Mouse (Mus musculus) heart, adult 2 months (tissue): ENCODE measurements at regions not wholly inside any gene's neighbourhood (a gene's known extent, or its start where the extent isn't known, plus 50 kb on each side); places are given as distances from the start of the nearest gene placed in this dataset.
A peak's percentile ranks its signal among the peaks of the same experiment; 100 is the strongest.

Source experiments
- DNase-seq, 2 experiments: peaks; one replicate each; pipeline ENCODE4 v3.0.0; 2021
- H3K27ac ChIP-seq: fragments of 200-600 bp; 2 replicates; pipeline ENCODE4 v1.8.1; 2022
- H3K27me3 ChIP-seq: fragments of 200-500 bp; 2 replicates; pipeline ENCODE4 v1.6.1; 2012; ENCODE audit warnings: mild to moderate bottlenecking, low read length, inconsistent platforms, mixed read lengths; ENCODE audit not compliant: control insufficient read depth, insufficient read depth
- H3K36me3 ChIP-seq: fragments of 200-500 bp; 2 replicates; pipeline ENCODE4 v1.6.1; 2012; ENCODE audit warnings: low read length, inconsistent platforms; ENCODE audit not compliant: control insufficient read depth, insufficient read depth
- H3K4me1 ChIP-seq: fragments of 200-500 bp; 2 replicates; pipeline ENCODE4 v1.6.1; 2011; ENCODE audit warnings: low read length; ENCODE audit not compliant: control insufficient read depth, insufficient read depth
- H3K4me3 ChIP-seq: fragments of 200-600 bp; 2 replicates; pipeline ENCODE4 v1.8.1; 2022
- H3K79me2 ChIP-seq: fragments of 200-500 bp; replicated peaks from 2 replicates; pipeline ENCODE4 v1.6.1; 2012; ENCODE audit warnings: mild to moderate bottlenecking, inconsistent platforms, low read length, moderate library complexity, mixed read lengths; ENCODE audit not compliant: control insufficient read depth, insufficient read depth
- H3K9ac ChIP-seq: fragments of 200-500 bp; 2 replicates; pipeline ENCODE4 v1.6.1; 2012; ENCODE audit warnings: low read depth, mild to moderate bottlenecking, control low read depth, inconsistent platforms, low read length, mixed read lengths
- CTCF ChIP-seq: fragments of 200-600 bp; IDR thresholded peaks from 2 replicates; pipeline ENCODE4 v1.8.1; 2022; ENCODE audit warnings: antibody characterized with exemption, mild to moderate bottlenecking, moderate library complexity
- EP300 ChIP-seq: fragments of 200-500 bp; IDR thresholded peaks from 2 replicates; pipeline ENCODE4 v1.6.1; 2011; ENCODE audit warnings: low read depth, low read length, control low read depth; ENCODE audit not compliant: insufficient read depth
- POLR2A ChIP-seq: fragments of 200-500 bp; IDR thresholded peaks from 2 replicates; pipeline ENCODE4 v1.6.1; 2011; ENCODE audit warnings: mild to moderate bottlenecking, low read depth, low read length, control low read depth; ENCODE audit not compliant: insufficient read depth
- WGBS: fragments of 180-500 bp; shearing (Covaris S2); methylation state at CpG from one replicate; pipeline ENCODE4 v1.1.7; 2018; 5-methylcytosine and 5-hydroxymethylcytosine counted together
- intact Hi-C: fragments of 180-260 bp; cut with DNase I; formaldehyde crosslinking; loops from one replicate; pipeline ENCODE4 v1.15.1; 2025

GRCm38 (mm10) chr12:86818201-86818600, 66.4 kb downstream of the Irf2bpl start:
- Histone ChIP-seq H3K27ac (peak overlapping the region; percentile 86), H3K4me1 (peaks cover 21% of the 10 kb centered on the region), H3K9ac (no peak overlapping the region), H3K36me3 (no peaks in the 10 kb centered on the region; the same call in 1 of the 2 replicates), H3K27me3 (no peaks in the 10 kb centered on the region), H3K4me3 (no peak overlapping the region), H3K79me2 (no peaks in the 10 kb centered on the region)
- TF ChIP-seq POLR2A = no peak
- no peak for DNase-seq
- intact Hi-C loops = no loop called here
- WGBS = 24% methylated on average over 2 of the region's 2 CpGs

GRCm38 (mm10) chr12:86816702-86817610, 67.6 kb downstream of the Irf2bpl start:
- no peaks in the 10 kb centered on the region for H3K79me2 ChIP-seq
- H3K27me3 ChIP-seq = no peaks in the 10 kb centered on the region
- H3K27ac ChIP-seq = peak overlapping the region; percentile 86
- WGBS = 16% methylated on average over 11 of the region's 11 CpGs
- H3K36me3 ChIP-seq = no peaks in the 10 kb centered on the region; the same call in 1 of the 2 replicates
- H3K4me3 ChIP-seq = no peak overlapping the region
- TF ChIP-seq CTCF (no peak), POLR2A (0 out of 2 replicates have a peak, but pooled peaks have one; percentile 3), EP300 (peak; percentile 67)
- peak overlapping the region; percentile 31 for H3K9ac ChIP-seq
- peaks cover 21% of the 10 kb centered on the region for H3K4me1 ChIP-seq
- intact Hi-C loops = loop anchor here (1.0 kb wide), 1 partner anchor 16 kb away; no protein-coding TSS in a partner anchor
- peak; percentile 71 to 83 for DNase-seq

- peak; percentile 64 to 81 for DNase-seq
- intact Hi-C loops = loop anchor here (1.0 kb wide), 1 partner anchor 15 kb away; no protein-coding TSS in a partner anchor
- Histone ChIP-seq H3K4me1 (peaks cover 21% of the 10 kb centered on the region), H3K27me3 (no peaks in the 10 kb centered on the region), H3K36me3 (no peaks in the 10 kb centered on the region; the same call in 1 of the 2 replicates), H3K4me3 (no peak overlapping the region), H3K9ac (no peak overlapping the region), H3K79me2 (no peaks in the 10 kb centered on the region), H3K27ac (peak overlapping the region; percentile 86)
- TF ChIP-seq CTCF = no peak
- TF ChIP-seq EP300 = 0 out of 2 replicates have a peak, but pooled peaks have one; percentile 34
- TF ChIP-seq POLR2A = no peak
- 14% methylated on average over 6 of the region's 6 CpGs for WGBS
Observed at GRCm38 (mm10) chr12:86816171-86816701, 68.4 kb downstream of the Irf2bpl start.

GRCm38 (mm10) chr12:86814740-86815139, 69.9 kb downstream of the Irf2bpl start:
- intact Hi-C loops = no loop called here

More at GRCm38 (mm10) chr12:86814740-86815139, 69.9 kb downstream of the Irf2bpl start:
- no peak for DNase-seq
- Histone ChIP-seq H3K4me3 (no peak overlapping the region), H3K27ac (no peak overlapping the region), H3K79me2 (no peaks in the 10 kb centered on the region), H3K4me1 (peaks cover 28% of the 10 kb centered on the region), H3K27me3 (no peaks in the 10 kb centered on the region), H3K36me3 (no peaks in the 10 kb centered on the region; the same call in 1 of the 2 replicates), H3K9ac (no peak overlapping the region)
- WGBS = 97% methylated on average over 7 of the region's 7 CpGs
- TF ChIP-seq POLR2A = no peak
- TF ChIP-seq EP300 = no peak
- no peak for TF ChIP-seq CTCF
